Mouse (Mus musculus) erythroblast, embryonic 14.5 days (primary cell): ENCODE measurements around the gene Prl.

Experiments
- GATA1 ChIP-seq: IDR thresholded peaks from 2 replicates; pipeline ENCODE4 v1.6.1; 2012; ENCODE audit warnings: low read length, inconsistent platforms, mixed read lengths
- TAL1 ChIP-seq: IDR thresholded peaks from 3 replicates; pipeline ENCODE4 v1.6.1; 2012; ENCODE audit warnings: low read length, inconsistent platforms, mixed read lengths

- TF ChIP-seq GATA1 (no peak), TAL1 (no peak)
These were observed 30.8 kb upstream of the Prl start for GRCm38 (mm10) chr13:27026614-27027013.
